Mouse (Mus musculus) neural tube, embryonic 15.5 days (tissue): Measurements from ENCODE around the gene Fbxl15. TPM values are rescaled to one million over a fixed set of nuclear protein-coding genes. Genes with fewer than 3 reads are reported as not detected.
A peak's percentile ranks its signal among the peaks of the same experiment; 100 is the strongest.

Experiments
- ATAC-seq: fragments of 200-750 bp; cut with Nextera tagmentation; 2 replicates; pipeline ENCODE4 v1.8.0; 2017; ENCODE audit warnings: mild to moderate bottlenecking, moderate TSS enrichment, moderate library complexity; ENCODE audit not compliant: low FRiP score
- H3K27ac ChIP-seq: fragments of 300-500 bp; sonication (generic); replicated peaks from 2 replicates; pipeline ENCODE4 v1.5.1; 2015; ENCODE audit warnings: mild to moderate bottlenecking, inconsistent platforms
- H3K27me3 ChIP-seq: fragments of 300-500 bp; sonication (generic); replicated peaks from 2 replicates; pipeline ENCODE4 v1.6.1; 2015; ENCODE audit warnings: inconsistent platforms
- H3K36me3 ChIP-seq: fragments of 300-500 bp; sonication (generic); 2 replicates; pipeline ENCODE4 v1.6.1; 2015; ENCODE audit warnings: inconsistent platforms
- H3K4me1 ChIP-seq: fragments of 300-500 bp; sonication (generic); 2 replicates; pipeline ENCODE4 v1.6.1; 2015; ENCODE audit warnings: inconsistent platforms
- H3K4me2 ChIP-seq: fragments of 300-500 bp; sonication (generic); 2 replicates; pipeline ENCODE4 v1.6.1; 2015; ENCODE audit warnings: inconsistent platforms, mild to moderate bottlenecking, moderate library complexity
- H3K4me3 ChIP-seq: fragments of 300-500 bp; sonication (generic); replicated peaks from 2 replicates; pipeline ENCODE4 v1.5.1; 2015; ENCODE audit warnings: mild to moderate bottlenecking, inconsistent platforms
- H3K9ac ChIP-seq: fragments of 300-500 bp; sonication (generic); replicated peaks from 2 replicates; pipeline ENCODE4 v1.6.1; 2015; ENCODE audit warnings: mild to moderate bottlenecking, inconsistent platforms
- H3K9me3 ChIP-seq: fragments of 300-500 bp; sonication (generic); replicated peaks from 2 replicates; pipeline ENCODE4 v1.6.1; 2016; ENCODE audit warnings: inconsistent platforms
- WGBS: fragments of 180-500 bp; shearing (Covaris S2); methylation state at CpG from one replicate; pipeline ENCODE4 v1.1.7; 2015; ENCODE audit warnings: mixed read lengths; 5-methylcytosine and 5-hydroxymethylcytosine counted together
- polyA plus RNA-seq: library from polyadenylated mRNA; unstranded; fragments of >200 nt; fragmentation: Nextera tagmentation; extraction: Ambion mirVana; gene quantifications from 2 replicates; pipeline ENCODE4 v1.2.1, GENCODE M21; 2015

Fbxl15 gene
- polyA plus RNA-seq, 1 experiment from 2014 or later, result 52.3 TPM

GRCm38 (mm10) chr19:46357344-46358280 is 29.6 kb downstream of the Fbxl15 start:
- no peaks in the 10 kb centered on the region for H3K9me3 ChIP-seq
- WGBS, result 16% methylated on average over 25 of the region's 25 CpGs
- H3K27ac ChIP-seq, result no peak overlapping the region
- no peak for ATAC-seq
- peaks cover 23% of the 10 kb centered on the region for H3K4me1 ChIP-seq
- no peaks in the 10 kb centered on the region for H3K36me3 ChIP-seq
- peaks cover 10% of the 10 kb centered on the region; the same call in 1 of the 2 replicates for H3K27me3 ChIP-seq
- H3K4me3 ChIP-seq, result peak overlapping the region; percentile 63
- H3K9ac ChIP-seq, result peak overlapping the region; percentile 76
- peak overlapping the region; percentile 80 for H3K4me2 ChIP-seq

GRCm38 (mm10) chr19:46358381-46358780 is 30.4 kb downstream of the Fbxl15 start:
- Histone ChIP-seq H3K36me3 (no peaks in the 10 kb centered on the region), H3K27me3 (peaks cover 10% of the 10 kb centered on the region; the same call in 1 of the 2 replicates), H3K4me1 (peaks cover 23% of the 10 kb centered on the region), H3K4me3 (no peak overlapping the region), H3K9ac (0 out of 2 replicates have a peak overlapping the region, but pooled peaks have one; percentile 7), H3K4me2 (peak overlapping the region; percentile 80; the same call in 1 of the 2 replicates), H3K27ac (no peak overlapping the region), H3K9me3 (no peaks in the 10 kb centered on the region)
- ATAC-seq, result no peak
- WGBS, result 64% methylated on average over 4 of the region's 4 CpGs

GRCm38 (mm10) chr19:46362104-46362503 is 34.1 kb downstream of the Fbxl15 start:
- 88% methylated on average over 8 of the region's 8 CpGs for WGBS
- H3K27ac ChIP-seq, result no peak overlapping the region
- no peak for ATAC-seq
- no peak overlapping the region for H3K4me3 ChIP-seq
- peaks cover 14% of the 10 kb centered on the region for H3K4me1 ChIP-seq
- no peak overlapping the region for H3K9ac ChIP-seq
- no peak overlapping the region for H3K4me2 ChIP-seq
- H3K27me3 ChIP-seq, result peaks cover 7% of the 10 kb centered on the region; the same call in 1 of the 2 replicates
- no peaks in the 10 kb centered on the region for H3K9me3 ChIP-seq
- H3K36me3 ChIP-seq, result no peaks in the 10 kb centered on the region

- Histone ChIP-seq H3K4me3 (no peak overlapping the region), H3K27ac (no peak overlapping the region), H3K27me3 (0 out of 2 replicates have a peak, but pooled peaks cover 1% of the 10 kb centered on the region), H3K36me3 (no peaks in the 10 kb centered on the region), H3K4me2 (no peak overlapping the region), H3K9me3 (no peaks in the 10 kb centered on the region), H3K9ac (no peak overlapping the region), H3K4me1 (peaks cover under 1% of the 10 kb centered on the region; the same call in 1 of the 2 replicates)
- WGBS, result 89% methylated on average over 11 of the region's 11 CpGs
- ATAC-seq, result no peak
These were observed 35.5 kb downstream of the Fbxl15 start for GRCm38 (mm10) chr19:46363294-46364009.

GRCm38 (mm10) chr19:46367798-46368590 is 40.0 kb downstream of the Fbxl15 start:
- Histone ChIP-seq H3K4me1 (no peaks in the 10 kb centered on the region), H3K36me3 (0 out of 2 replicates have a peak, but pooled peaks cover 4% of the 10 kb centered on the region), H3K4me3 (no peak overlapping the region), H3K9ac (no peak overlapping the region), H3K27me3 (no peaks in the 10 kb centered on the region), H3K9me3 (no peaks in the 10 kb centered on the region), H3K27ac (no peak overlapping the region), H3K4me2 (no peak overlapping the region)
- 87% methylated on average over 23 of the region's 23 CpGs for WGBS
- no peak for ATAC-seq

GRCm38 (mm10) chr19:46369204-46369603 is 41.2 kb downstream of the Fbxl15 start:
- H3K27ac ChIP-seq, result no peak overlapping the region
- WGBS, result 34% methylated on average over 4 of the region's 4 CpGs
- H3K9me3 ChIP-seq, result no peaks in the 10 kb centered on the region
- 0 out of 2 replicates have a peak, but pooled peaks have one; percentile 46 for ATAC-seq
- no peaks in the 10 kb centered on the region for H3K27me3 ChIP-seq
- no peak overlapping the region for H3K4me3 ChIP-seq
- no peak overlapping the region for H3K9ac ChIP-seq
- no peaks in the 10 kb centered on the region for H3K4me1 ChIP-seq
- H3K4me2 ChIP-seq, result no peak overlapping the region
- H3K36me3 ChIP-seq, result 0 out of 2 replicates have a peak, but pooled peaks cover 4% of the 10 kb centered on the region

GRCm38 (mm10) chr19:46374477-46375088 is 46.6 kb downstream of the Fbxl15 start:
- Histone ChIP-seq H3K9me3 (no peaks in the 10 kb centered on the region), H3K4me2 (no peak overlapping the region), H3K36me3 (peaks cover 37% of the 10 kb centered on the region), H3K4me3 (no peak overlapping the region), H3K27me3 (no peaks in the 10 kb centered on the region), H3K4me1 (peaks cover 8% of the 10 kb centered on the region), H3K9ac (no peak overlapping the region), H3K27ac (peak overlapping the region; percentile 37; the same call in 1 of the 2 replicates)
- no peak for ATAC-seq
- 55% methylated on average over 21 of the region's 21 CpGs for WGBS

GRCm38 (mm10) chr19:46375489-46375888 is 47.5 kb downstream of the Fbxl15 start:
- 54% methylated on average over 5 of the region's 5 CpGs for WGBS
- Histone ChIP-seq H3K9me3 (no peaks in the 10 kb centered on the region), H3K27ac (peak overlapping the region; percentile 25; the same call in 1 of the 2 replicates), H3K36me3 (peaks cover 46% of the 10 kb centered on the region), H3K27me3 (no peaks in the 10 kb centered on the region), H3K9ac (no peak overlapping the region), H3K4me2 (no peak overlapping the region), H3K4me1 (peaks cover 8% of the 10 kb centered on the region), H3K4me3 (no peak overlapping the region)
- no peak for ATAC-seq

- Histone ChIP-seq H3K27ac (no peak overlapping the region), H3K9me3 (no peaks in the 10 kb centered on the region), H3K9ac (no peak overlapping the region), H3K27me3 (no peaks in the 10 kb centered on the region), H3K4me1 (peaks cover 8% of the 10 kb centered on the region), H3K4me3 (no peak overlapping the region), H3K4me2 (no peak overlapping the region), H3K36me3 (peaks cover 50% of the 10 kb centered on the region)
- no peak for ATAC-seq
- WGBS, result 64% methylated on average over 4 of the region's 4 CpGs
These were observed 47.9 kb downstream of the Fbxl15 start for GRCm38 (mm10) chr19:46375891-46376290.
